Mouse (Mus musculus) inflammation-experienced regulatory T-cells, adult 6 months (primary cell): ENCODE measurements around the gene Rhobtb1. TPM values are rescaled to one million over a fixed set of nuclear protein-coding genes. Genes with fewer than 3 reads are reported as not detected.

Experiments
- ATAC-seq: one replicate; pipeline ENCODE4 v1.8.0; 2017
- polyA plus RNA-seq, 3 experiments: library from polyadenylated mRNA; unstranded; fragments of 100-300 nt; shearing (Covaris generic); gene quantifications; one replicate each; pipeline ENCODE4 v1.2.1; 2017

The Rhobtb1 gene
- polyA plus RNA-seq, 3 experiments from 2014 or later: not detected

DNA sequence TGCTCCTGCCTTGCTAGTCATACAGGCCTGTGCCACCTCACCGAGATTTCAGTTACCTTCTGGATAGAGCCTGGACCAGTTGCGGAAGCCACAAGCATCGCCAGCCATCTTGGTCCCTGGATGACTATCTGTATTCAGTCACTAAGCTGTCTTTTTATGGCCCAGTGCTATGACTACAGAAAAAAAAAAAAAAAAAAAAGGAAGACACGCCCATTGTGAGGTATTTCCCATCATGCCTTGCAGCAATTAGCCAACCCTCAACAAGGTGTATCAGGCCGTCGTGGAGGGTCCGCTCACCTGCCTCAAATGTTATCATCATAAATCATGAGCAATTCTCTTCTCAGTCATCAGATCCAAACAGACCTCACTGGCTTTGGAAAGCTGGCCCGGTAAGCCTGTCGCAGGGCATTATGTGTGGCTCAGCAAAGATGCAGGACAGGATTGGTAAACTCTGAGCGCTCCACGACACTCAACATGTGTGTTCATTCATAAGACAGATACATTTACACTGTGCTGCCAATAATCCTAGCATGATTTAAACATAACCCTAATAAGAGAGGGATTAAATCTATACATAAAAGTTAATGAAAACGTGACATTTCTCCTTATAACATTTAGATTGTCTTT is 176.9 kb downstream of the Rhobtb1 start:
- no peak for ATAC-seq

DNA sequence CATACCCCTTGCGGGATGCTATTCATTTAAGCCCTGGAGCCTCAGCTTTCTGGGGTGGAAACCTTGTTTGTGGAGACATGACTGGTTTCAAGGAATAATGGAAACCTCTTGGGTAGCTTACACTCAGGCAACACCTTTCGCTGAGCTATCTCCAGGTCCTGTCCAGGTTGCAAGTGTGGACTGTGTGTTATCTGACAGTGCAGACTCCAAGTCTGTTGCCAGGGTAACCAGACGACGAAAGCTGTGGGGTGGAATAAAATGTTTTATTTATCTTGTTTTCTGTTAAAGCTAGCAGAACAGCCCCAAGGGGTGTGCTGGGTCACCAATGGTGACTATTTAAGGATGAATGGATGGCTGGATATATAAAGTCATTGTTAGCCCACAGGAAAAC is 177.4 kb downstream of the Rhobtb1 start:
- ATAC-seq: no peak

DNA sequence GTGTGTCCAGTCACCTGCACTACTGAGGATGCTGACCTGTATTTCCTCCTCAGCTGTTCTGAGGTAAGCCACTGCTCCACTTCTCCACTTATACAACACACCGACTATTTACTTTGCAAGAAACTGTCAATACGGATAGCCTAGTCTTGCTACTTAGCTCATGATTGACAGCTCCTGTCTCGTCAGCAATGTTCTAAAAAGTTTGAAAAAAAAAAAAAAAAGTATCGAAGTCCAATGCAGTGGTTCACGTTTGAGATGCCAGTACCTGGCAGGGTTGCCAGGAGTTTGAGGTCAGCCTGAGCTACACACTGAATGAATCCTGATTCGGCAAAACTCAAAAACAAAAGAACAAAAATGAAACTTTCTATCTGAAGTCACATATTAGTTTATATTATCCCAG is 180.0 kb downstream of the Rhobtb1 start:
- no peak for ATAC-seq

DNA sequence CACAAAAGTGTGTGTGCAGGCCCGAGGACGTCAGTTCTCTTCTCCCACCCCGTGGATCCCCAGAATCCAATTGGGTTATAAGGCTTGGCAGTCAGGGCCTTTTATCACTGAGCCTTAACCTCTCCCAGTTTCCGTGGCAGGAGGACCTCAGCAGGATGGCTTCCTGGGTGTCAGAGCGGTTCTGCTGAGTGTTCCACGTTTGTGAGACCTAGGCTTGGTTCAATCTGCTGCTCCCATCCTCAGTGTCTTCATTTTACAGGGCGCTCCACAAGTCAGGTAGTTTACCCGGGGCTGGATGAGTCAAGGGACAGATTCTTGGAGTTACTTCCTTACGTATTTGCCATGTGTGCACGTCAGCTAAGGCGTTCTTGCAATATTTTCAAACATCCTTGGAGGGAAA is 182.0 kb downstream of the Rhobtb1 start:
- no peak for ATAC-seq

DNA sequence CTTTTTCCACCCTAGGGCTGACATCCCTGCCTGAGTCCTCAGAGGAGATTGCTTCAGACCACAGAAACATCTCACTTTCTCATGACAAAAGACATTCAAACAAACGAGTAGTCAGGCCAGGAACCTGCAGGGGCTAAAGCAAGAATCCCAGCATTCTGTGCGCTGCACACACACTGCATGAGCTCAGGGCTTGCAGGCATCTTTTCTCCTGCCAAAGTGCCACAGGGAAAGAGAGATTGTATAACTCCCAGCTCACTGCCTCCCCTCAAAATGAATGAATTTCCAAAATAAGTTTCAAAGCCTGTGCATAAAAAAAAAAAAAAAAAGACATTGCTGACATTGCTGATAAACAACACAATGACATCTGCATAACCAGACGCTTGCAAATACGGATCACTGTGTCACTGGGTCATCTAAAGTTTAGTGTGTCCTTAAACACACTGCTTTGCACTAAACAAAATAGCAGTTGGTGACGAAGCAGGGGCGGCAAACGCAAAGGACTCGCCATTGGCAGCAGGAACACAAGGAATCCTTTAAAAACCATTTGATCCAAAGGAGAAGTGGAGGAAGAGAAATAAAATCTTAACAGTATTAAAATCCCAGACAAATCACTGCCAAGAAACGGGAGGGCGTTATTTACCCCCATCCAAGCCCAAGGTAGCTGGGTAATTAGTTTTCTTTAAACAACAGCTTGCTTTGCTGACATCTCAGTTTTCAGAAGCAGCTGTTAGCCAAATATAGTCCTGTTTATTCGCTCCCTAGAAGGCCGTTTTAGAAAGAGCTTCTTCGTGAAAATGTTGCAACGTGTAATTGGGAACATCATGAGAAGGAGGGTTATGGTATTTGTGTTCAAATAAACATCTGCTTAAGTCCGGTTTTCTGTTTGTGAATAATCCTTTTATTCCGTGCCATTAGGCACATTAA is 183.3 kb downstream of the Rhobtb1 start:
- ATAC-seq: no peak

DNA sequence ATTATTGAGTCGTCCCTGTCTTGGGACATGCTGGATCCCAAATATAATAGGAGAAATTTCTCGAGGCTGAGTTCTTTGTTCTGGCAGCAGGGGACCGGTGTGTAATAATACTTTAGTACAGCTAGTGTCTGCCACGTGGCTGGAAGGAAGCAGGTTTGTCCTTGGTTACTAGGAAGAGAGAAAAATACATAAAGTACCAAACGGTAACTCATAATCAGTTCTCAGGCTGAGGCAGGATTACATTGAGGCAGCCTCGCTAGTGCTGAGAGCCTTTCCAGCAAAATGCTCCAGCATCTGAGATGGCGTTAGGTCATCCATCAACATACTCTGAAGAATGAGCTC is 183.9 kb downstream of the Rhobtb1 start:
- no peak for ATAC-seq

DNA sequence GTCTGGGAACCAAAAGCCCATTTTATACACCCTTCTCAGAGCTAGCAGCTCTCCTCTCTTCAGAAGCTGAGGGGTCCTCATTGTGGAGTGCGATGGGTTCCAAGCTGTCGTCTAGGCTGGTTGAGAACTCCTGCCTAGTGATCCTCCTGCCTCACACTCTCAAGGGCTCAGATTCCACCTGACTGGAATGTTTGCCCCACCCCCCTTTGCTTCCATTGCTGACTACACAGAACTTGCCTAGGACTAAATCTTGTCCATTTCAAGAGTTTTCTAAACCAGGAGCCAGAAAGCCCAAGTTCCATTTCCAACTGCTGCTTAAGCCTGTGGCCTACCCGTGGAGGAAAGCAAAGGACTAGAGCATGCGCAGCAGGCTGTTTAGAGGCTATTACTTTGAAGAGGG is 184.4 kb downstream of the Rhobtb1 start:
- no peak for ATAC-seq

DNA sequence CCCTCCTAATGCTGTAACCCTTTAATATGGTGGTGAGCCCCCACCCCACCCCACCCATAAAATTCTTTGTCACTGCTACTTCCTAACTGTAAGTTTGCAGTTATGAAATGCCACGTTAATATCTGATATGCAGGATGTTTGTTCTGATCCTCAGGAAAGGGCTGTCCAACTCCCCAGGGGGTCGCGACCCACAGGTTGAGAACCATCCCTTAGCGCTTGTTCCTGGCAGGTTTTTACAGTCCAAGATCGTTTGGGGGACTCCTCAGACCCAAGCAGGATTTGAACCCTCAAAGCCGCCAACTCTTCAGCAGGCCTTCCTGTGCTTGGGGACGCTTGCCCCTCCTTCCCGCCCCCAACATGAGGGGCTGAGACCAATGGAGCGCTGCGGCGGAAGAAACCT is 185.0 kb downstream of the Rhobtb1 start:
- ATAC-seq: no peak

DNA sequence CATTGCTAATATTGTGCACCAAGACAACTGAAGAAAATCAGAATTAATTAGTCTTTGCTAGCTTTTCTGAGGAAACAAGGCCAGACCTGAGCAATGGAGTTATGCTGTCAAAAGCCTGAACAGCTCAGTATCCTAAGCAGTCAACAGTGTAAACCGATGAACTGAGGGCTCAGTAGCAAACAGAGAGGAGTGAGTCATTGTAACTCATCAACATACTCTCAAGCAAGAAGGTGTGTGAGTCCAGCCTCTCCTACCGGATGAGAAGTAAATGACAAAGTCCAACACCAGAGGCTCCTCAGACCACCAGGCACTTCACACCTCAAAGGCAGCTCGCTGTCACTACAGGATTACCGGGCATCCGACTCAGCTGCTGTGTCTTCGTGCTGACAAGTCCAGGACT is 188.8 kb downstream of the Rhobtb1 start:
- ATAC-seq: no peak

Other genes starting within 250 kb of the Rhobtb1 start
- gene A930033H14Rik, start 61.7 kb downstream of the Rhobtb1 start, polyA plus RNA-seq: not detected
- 100 to 1,000 TPM in 1 of 3 experiments, 10 to 100 TPM in 2; 10.6 to 131 (median 15.8) TPM for gene Cdk1, start 201.5 kb downstream of the Rhobtb1 start, polyA plus RNA-seq
- gene Ank3, start 247.3 kb downstream of the Rhobtb1 start, polyA plus RNA-seq: under 1 TPM in 2 of 3 experiments, not detected in 1; 0.58 to 0.98 TPM